Mouse (Mus musculus): ENCODE data around the gene Atp13a1. TPM values are rescaled to one million over a fixed set of nuclear protein-coding genes. Genes with fewer than 3 reads are reported as not detected.

The Atp13a1 gene
- total RNA-seq, 2 experiments from 2014 or later = 9.9 to 10.4 TPM

DNA sequence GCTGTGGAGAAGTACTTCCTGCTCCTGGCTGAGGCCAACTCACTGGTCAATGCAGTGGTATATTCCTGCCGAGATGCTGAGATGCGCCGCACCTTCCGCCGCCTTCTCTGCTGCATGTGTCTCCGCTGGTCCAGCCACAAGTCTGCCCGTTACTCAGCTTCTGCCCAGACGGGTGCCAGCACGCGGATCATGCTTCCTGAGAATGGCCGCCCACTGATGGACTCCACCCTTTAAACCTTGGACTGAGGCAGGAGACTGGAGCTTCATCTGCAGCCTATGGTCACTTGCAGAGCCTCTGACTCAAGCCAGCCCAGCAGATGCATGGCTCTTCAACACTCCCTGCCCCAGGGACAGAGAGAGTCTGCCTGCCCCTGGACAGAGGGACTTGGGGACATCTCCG, 35.4 kb downstream of the Atp13a1 start:
- DNase-seq = no peak
- H3K27ac ChIP-seq = no peak overlapping the region
- TF ChIP-seq CTCF (IDR thresholded peaks at IDR 0.05) = no peak
- intact Hi-C loops (cut with DNase I) = no loop called here
- H3K4me3 ChIP-seq = no peak overlapping the region

DNA sequence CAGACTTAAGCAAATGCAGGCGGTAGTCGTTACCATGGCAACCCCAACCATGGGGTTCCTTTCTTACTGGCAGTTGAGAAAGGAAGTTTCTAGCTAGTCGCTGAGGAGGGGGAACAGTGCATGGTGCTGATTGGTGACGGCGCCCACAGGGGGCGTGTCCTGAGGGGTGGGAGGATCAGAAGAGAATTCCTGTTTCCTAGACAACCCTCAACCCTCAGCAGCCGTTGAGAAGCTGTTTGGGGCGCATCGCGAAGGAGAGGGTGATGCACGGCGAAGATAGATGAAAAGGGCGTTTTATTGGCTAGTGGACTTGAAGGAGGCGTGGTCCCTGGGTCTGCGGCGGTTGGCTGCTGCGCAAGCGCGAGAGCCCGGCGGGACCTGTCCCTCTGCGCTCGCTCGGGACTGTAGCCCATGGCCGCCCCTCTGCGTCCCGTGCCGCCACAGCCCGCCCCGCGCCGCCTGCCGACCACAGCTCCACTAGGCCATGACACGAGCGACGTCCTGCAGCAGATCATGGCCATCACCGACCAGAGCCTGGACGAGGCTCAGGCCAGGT, 41.4 kb downstream of the Atp13a1 start, which contains the start of gene Pbx4:
Pbx4 (plus strand) TSS at position 194 of the 556 bp plus-strand sequence.
- peak; percentile 76 for DNase-seq
- intact Hi-C loops (cut with DNase I) = no loop called here
- TF ChIP-seq CTCF (IDR thresholded peaks at IDR 0.05) = no peak
- Histone ChIP-seq H3K4me3 (peak within 1 kb of the TSS; percentile 72), H3K27ac (0 out of 2 replicates have a peak within 1 kb of the TSS, but pooled peaks have one; percentile 29)

DNA sequence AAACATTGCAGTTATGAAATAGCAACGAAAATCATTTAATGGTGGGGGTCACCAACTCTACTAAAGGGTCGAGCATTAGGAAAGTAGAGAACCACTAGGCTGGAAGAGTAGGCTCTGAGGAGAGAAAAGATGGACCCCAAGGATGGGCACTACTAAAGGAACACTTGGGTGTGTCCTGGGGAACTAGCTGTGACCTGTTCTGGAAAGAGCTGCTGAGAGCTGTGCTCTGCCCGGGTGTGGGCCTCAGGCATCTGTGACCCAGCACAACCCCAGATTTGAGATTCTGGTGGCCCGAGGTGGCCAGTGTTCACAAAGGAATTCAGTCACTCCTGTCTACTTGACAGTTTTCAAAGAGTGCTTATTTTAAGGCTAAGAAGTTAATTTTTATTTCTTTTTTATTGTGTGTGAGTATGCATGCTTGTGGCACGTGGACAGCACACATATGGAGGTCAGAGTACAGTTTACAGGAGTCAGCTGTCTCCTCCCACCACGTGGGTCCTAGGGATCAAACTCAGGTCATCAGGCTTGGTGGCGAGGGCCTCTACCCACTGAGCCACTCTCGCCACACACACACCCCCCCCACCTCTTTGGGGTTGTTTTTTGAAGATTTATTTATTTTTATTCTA, 46.2 kb downstream of the Atp13a1 start:
- H3K4me3 ChIP-seq = no peak overlapping the region
- intact Hi-C loops (cut with DNase I) = no loop called here
- no peak for TF ChIP-seq CTCF (IDR thresholded peaks at IDR 0.05)
- H3K27ac ChIP-seq = no peak overlapping the region
- DNase-seq = no peak

DNA sequence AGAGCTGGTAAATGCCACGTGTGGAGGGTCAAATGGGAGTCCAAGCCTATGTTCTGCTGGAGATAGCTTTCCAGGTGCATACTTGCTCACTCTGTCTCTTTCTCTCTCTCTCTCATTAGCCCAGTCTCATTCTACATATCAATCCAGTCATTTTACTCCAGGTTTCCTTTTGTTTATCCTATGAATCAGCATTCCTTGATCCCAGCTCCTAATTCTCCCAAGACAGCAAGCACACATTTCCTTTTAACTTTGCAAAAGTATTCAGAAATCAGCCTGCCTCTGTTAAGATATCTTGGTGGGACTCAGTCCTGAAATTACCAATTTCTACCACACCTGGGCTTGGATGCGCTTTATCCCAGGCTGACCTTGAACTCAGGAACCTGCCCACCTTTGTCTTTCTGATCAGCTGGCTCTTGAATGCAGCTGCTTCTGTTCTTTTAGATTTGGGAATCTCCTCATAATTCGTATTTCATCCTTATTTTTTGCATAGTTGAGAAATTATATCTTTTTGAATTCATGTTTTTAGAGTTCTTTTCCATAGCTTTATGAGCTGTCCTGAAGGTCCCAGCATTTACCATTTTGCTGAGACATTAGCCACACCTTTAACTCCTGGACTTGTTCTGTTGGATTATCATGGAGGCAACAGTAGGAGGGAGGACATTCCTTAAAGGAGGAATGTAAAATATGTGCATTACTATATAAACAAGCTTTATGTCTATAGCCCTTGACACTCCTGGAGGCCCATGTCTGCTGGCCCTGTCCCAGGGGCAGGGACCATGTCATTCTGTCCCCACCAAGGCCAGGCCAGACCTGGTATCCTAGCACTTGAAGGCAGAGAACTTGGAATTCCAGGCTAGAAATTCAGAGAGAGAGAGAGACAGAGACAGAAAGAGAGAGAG, 56.5 kb downstream of the Atp13a1 start:
- no peak for TF ChIP-seq CTCF (IDR thresholded peaks at IDR 0.05)
- no peak for DNase-seq
- intact Hi-C loops (cut with DNase I) = no loop called here
- Histone ChIP-seq H3K4me3 (no peak overlapping the region), H3K27ac (no peak overlapping the region)

DNA sequence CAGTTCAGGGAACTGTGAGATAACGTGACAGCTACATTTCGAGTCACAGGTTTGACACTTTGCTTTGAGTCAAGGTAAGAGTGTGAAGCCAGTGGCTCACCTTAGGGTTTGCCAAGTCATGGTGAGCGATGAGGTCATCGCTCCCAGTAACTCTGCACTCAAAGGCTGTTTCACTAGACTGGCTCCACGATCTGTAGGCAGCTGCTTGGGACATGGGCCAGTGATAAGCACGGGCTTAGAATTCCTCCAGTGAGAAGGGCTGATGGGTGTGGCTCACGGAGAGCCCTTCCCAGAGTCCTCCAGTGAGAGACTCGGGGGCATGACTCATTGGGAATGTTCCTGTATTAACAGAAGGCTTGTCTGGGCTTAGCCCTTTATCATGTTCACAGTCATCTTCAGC, 58.0 kb downstream of the Atp13a1 start:
- intact Hi-C loops (cut with DNase I) = no loop called here
- H3K27ac ChIP-seq = no peak overlapping the region

DNA sequence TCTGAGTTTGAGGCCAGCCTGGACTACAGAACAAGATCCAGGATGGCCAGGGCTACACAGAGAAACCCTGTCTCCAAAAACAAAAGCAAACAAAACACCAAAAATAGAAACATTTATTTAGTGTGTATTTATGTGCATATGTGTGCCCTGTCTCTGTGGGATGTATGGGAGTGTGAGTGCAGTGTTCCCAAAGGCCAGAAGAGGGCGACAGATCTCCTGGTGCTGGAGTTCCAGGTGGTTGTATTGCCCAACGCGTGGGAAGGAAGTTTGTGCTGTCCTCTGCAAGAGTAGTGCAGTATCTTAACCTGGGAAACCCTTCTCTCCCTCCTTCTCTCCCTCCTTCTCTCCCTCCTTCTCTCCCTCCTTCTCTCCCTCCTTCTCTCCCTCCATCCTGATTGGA, 58.9 kb downstream of the Atp13a1 start:
- peak; percentile 35 for TF ChIP-seq CTCF (IDR thresholded peaks at IDR 0.05)
- no peak for DNase-seq
- Histone ChIP-seq H3K4me3 (no peak overlapping the region), H3K27ac (no peak overlapping the region)
- intact Hi-C loops (cut with DNase I) = no loop called here

More for the DNA sequence above, 58.0 kb downstream of the Atp13a1 start:
- TF ChIP-seq CTCF (IDR thresholded peaks at IDR 0.05) = no peak
- no peak overlapping the region for H3K4me3 ChIP-seq
- no peak for DNase-seq

DNA sequence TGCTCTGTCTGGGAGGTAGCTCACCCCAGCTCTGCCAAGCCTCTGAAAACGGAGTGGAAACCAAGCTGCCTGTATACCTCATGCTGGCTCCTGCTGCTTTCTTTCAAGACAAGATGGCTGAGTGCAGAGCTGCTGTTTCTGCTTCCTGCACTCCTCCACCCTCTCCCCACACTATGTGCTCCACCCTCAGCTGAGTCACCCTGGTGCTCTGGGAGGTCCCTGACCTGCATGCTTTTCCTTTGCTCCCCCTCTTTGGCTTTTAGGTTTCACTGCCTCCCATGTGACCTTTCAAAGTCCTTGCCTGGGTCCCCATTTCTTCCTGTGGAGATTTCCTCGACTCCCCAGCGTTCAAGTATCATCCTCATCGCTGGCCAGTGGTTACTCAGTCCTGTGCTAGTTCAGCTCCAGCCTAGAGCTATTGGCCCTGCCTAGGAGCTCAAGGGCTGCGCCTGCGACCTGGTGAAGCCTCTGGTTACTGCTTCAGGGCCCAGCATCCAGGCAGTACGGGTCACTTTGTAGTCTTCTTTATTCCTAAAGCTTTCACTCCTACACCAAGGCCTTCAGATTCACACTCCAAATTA, 60.1 kb downstream of the Atp13a1 start:
- no peak overlapping the region for H3K27ac ChIP-seq
- no peak for DNase-seq
- intact Hi-C loops (cut with DNase I) = no loop called here

DNA sequence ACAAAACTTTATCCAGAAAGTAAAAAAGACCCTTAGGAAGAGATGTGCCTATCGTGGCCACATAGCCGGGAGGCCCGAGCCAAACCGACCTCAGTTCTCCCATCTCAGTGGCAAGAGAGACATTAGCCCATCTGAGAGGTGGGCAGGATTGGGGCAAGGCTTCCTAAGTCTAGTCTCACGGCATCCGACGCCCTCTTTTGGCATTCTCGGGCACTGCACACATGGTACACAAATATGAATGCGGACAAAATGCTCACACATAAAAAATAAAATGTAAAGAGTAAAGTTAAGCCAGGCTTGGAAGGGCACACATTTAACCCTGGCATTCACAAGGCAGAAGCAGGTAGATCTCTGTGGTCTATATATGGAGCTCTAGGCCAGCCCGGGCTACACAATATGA, 62.9 kb downstream of the Atp13a1 start:
- H3K27ac ChIP-seq = no peak overlapping the region
- intact Hi-C loops (cut with DNase I) = no loop called here
- DNase-seq = no peak
- TF ChIP-seq CTCF (IDR thresholded peaks at IDR 0.05) = no peak
- H3K4me3 ChIP-seq = no peak overlapping the region

More for the DNA sequence above, 60.1 kb downstream of the Atp13a1 start:
- TF ChIP-seq CTCF (IDR thresholded peaks at IDR 0.05) = no peak
- H3K4me3 ChIP-seq = no peak overlapping the region

Other genes starting within 250 kb of the Atp13a1 start
- gene Zfp868, start 165.6 kb upstream of the Atp13a1 start, total RNA-seq (2021) = 1 to 10 TPM; 5.7 to 6.2 TPM
- under 1 TPM; 0.74 to 0.75 TPM for gene Zfp964, start 136.7 kb upstream of the Atp13a1 start, total RNA-seq (2021)
- gene Zfp869, start 80.4 kb upstream of the Atp13a1 start, total RNA-seq (2021) = 10 to 100 TPM; 15.0 to 15.9 TPM
- 1 to 10 TPM; 3.4 to 4.1 TPM for gene Zfp963, start 41.2 kb upstream of the Atp13a1 start, total RNA-seq (2021)
- 1 to 10 TPM; 2.4 to 3.0 TPM for gene Gm20422, start 16.3 kb upstream of the Atp13a1 start, total RNA-seq (2021)
- 10 to 100 TPM; 15.6 to 17.1 TPM for gene Zfp866, start within 50 bp of the Atp13a1 start, total RNA-seq (2021)
- 1 to 10 TPM; 3.8 to 5.3 TPM for gene Gmip, start 17.5 kb downstream of the Atp13a1 start, total RNA-seq (2021)
- under 1 TPM in 1 of 2 experiments, not detected in 1; 0.14 TPM for gene Lpar2, start 31.3 kb downstream of the Atp13a1 start, total RNA-seq (2021)
- gene Pbx4, start 41.3 kb downstream of the Atp13a1 start, total RNA-seq (2021) = not detected
- 10 to 100 TPM in 1 of 2 experiments, 1 to 10 TPM in 1; 3.5 to 18.9 TPM for gene Cilp2, start 96.5 kb downstream of the Atp13a1 start, total RNA-seq (2021)
- not detected for gene Tssk6, start 111.0 kb downstream of the Atp13a1 start, total RNA-seq (2021)
- gene Ndufa13, start 111.4 kb downstream of the Atp13a1 start, total RNA-seq (2021) = 100 to 1,000 TPM; 312 to 399 TPM
- 10 to 100 TPM in 1 of 2 experiments, 1 to 10 TPM in 1; 9.5 to 14.5 TPM for gene Yjefn3, start 111.5 kb downstream of the Atp13a1 start, total RNA-seq (2021)
- gene Gatad2a, start 205.2 kb downstream of the Atp13a1 start, total RNA-seq (2021) = 10 to 100 TPM; 26.5 to 32.6 TPM

All from gastrocnemius, adult 2 months (tissue).